In genomic region chr2:170926237-170926636, GRCm38 (mm10) we compare ENCODE assay signal across 28 mouse cellular contexts.
"Had no signal": no experiment of that assay in that cellular context is flagged by ENCODE, and none has a peak within 500 bp of the region (broad histone marks: within the 10 kb centered on the region; RNA-seq: fewer than 3 reads in every experiment).

No protein-coding gene starts in this region.

- H3K9me3 ChIP-seq: heart, embryonic 13.5 days; heart, embryonic 15.5 days; hindbrain, embryonic 10.5 days; hindbrain, embryonic 12.5 days; intestine, embryonic 15.5 days; limb, embryonic 10.5 days; limb, embryonic 12.5 days; liver, embryonic 13.5 days; liver, embryonic 15.5 days had no signal

- H3K27me3 ChIP-seq: heart, embryonic 13.5 days; heart, embryonic 15.5 days; hindbrain, embryonic 12.5 days; intestine, embryonic 15.5 days; limb, embryonic 12.5 days; liver, embryonic 13.5 days; liver, embryonic 15.5 days had no signal

- H3K9ac ChIP-seq: heart, embryonic 13.5 days; heart, embryonic 15.5 days; hindbrain, embryonic 12.5 days; hindbrain, embryonic 14.5 days; intestine, embryonic 15.5 days; limb, embryonic 12.5 days; liver, embryonic 13.5 days; liver, embryonic 15.5 days had no signal

- H3K36me3 ChIP-seq: heart, embryonic 13.5 days; heart, embryonic 15.5 days; hindbrain, embryonic 10.5 days; hindbrain, embryonic 12.5 days; intestine, embryonic 15.5 days; limb, embryonic 10.5 days; limb, embryonic 12.5 days; liver, embryonic 13.5 days; liver, embryonic 15.5 days had no signal

- H3K4me1 ChIP-seq: heart, embryonic 15.5 days; hindbrain, embryonic 10.5 days; intestine, embryonic 15.5 days; limb, embryonic 10.5 days; liver, embryonic 13.5 days; liver, embryonic 15.5 days had no signal

- H3K4me2 ChIP-seq: heart, embryonic 11.5 days; heart, embryonic 13.5 days; heart, embryonic 15.5 days; hindbrain, embryonic 12.5 days; hindbrain, embryonic 14.5 days; intestine, embryonic 15.5 days; limb, embryonic 12.5 days; liver, embryonic 11.5 days; liver, embryonic 13.5 days; liver, embryonic 15.5 days had no signal

- DNase-seq: gastrocnemius, adult 2 months; gastrocnemius, postnatal 10 days; gastrocnemius, postnatal 25 days; heart, adult 2 months; heart, postnatal 14 days; heart, postnatal 4 days; kidney, adult 18-20 months; kidney, adult 9 months; kidney, postnatal 10 days; kidney, postnatal 4 days; liver; liver, embryonic 13.5 days had no signal

- ATAC-seq: hindbrain, embryonic 16.5 days; inflammation-experienced regulatory T-cells, adult 6 months; intestine, embryonic 15.5 days; intestine, postnatal 0 days had no signal

- H3K4me3 ChIP-seq: gastrocnemius, adult 2 months; heart, adult 2 months; heart, embryonic 13.5 days; heart, embryonic 15.5 days; hindbrain, embryonic 10.5 days; hindbrain, embryonic 12.5 days; intestine, embryonic 15.5 days; layer of hippocampus, adult 2 months; left cerebral cortex, adult 2 months; limb, embryonic 10.5 days; limb, embryonic 12.5 days; liver, embryonic 13.5 days; liver, embryonic 15.5 days had no signal

- H3K27ac ChIP-seq: gastrocnemius, adult 2 months; heart, adult 2 months; heart, embryonic 13.5 days; heart, embryonic 15.5 days; hindbrain, embryonic 10.5 days; hindbrain, embryonic 12.5 days; hindbrain, embryonic 14.5 days; intestine, embryonic 15.5 days; layer of hippocampus, adult 2 months; left cerebral cortex, adult 2 months; limb, embryonic 10.5 days; limb, embryonic 12.5 days; liver, embryonic 13.5 days; liver, embryonic 15.5 days had no signal
